Mouse (Mus musculus) midbrain, postnatal 0 days (tissue): Measurements from ENCODE around the gene Herc2. TPM values are rescaled to one million over a fixed set of nuclear protein-coding genes. Genes with fewer than 3 reads are reported as not detected.

ENCODE experiments used
- ATAC-seq: fragments of 200-750 bp; cut with Nextera tagmentation; 2 replicates; pipeline ENCODE4 v1.8.0; 2017; ENCODE audit warnings: moderate number of reproducible peaks, mild to moderate bottlenecking, moderate TSS enrichment, moderate library complexity; ENCODE audit not compliant: low FRiP score
- DNase-seq: peaks from one replicate; pipeline ENCODE4 v3.0.0-alpha.2; 2015; ENCODE audit warnings: low spot score
- H3K27ac ChIP-seq: fragments of 300-500 bp; sonication (generic); 2 replicates; pipeline ENCODE4 v1.5.1; 2014; ENCODE audit warnings: low read depth, mild to moderate bottlenecking, low read length, mixed read lengths
- H3K27me3 ChIP-seq: fragments of 300-500 bp; sonication (generic); 2 replicates; pipeline ENCODE4 v1.6.1; 2014; ENCODE audit warnings: low read length, control low read depth, mixed read lengths; ENCODE audit not compliant: insufficient read depth
- H3K36me3 ChIP-seq: fragments of 300-500 bp; sonication (generic); 2 replicates; pipeline ENCODE4 v1.6.1; 2014; ENCODE audit warnings: low read length, control low read depth, mixed read lengths; ENCODE audit not compliant: insufficient read depth
- H3K4me1 ChIP-seq: fragments of 300-500 bp; sonication (generic); 2 replicates; pipeline ENCODE4 v1.6.1; 2014; ENCODE audit warnings: mild to moderate bottlenecking, control low read depth, antibody characterized with exemption, low read length, mixed read lengths; ENCODE audit not compliant: insufficient read depth
- H3K4me2 ChIP-seq: fragments of 300-500 bp; sonication (generic); 2 replicates; pipeline ENCODE4 v1.6.1; 2014; ENCODE audit warnings: low read depth, mild to moderate bottlenecking, low read length, mixed read lengths; ENCODE audit not compliant: poor library complexity, severe bottlenecking
- H3K4me3 ChIP-seq: fragments of 300-500 bp; sonication (generic); 2 replicates; pipeline ENCODE4 v1.5.1; 2014; ENCODE audit warnings: low read depth, mild to moderate bottlenecking, low read length, moderate library complexity
- H3K9ac ChIP-seq: fragments of 300-500 bp; sonication (generic); replicated peaks from 2 replicates; pipeline ENCODE4 v1.6.1; 2014; ENCODE audit warnings: mild to moderate bottlenecking, low read length, moderate library complexity, mixed read lengths; ENCODE audit not compliant: poor library complexity, severe bottlenecking
- H3K9me3 ChIP-seq: fragments of 300-500 bp; sonication (generic); 2 replicates; pipeline ENCODE4 v1.6.1; 2016; ENCODE audit warnings: low read length, control low read depth
- CTCF ChIP-seq: IDR thresholded peaks from 2 replicates; pipeline ENCODE4 v1.5.1; 2016; ENCODE audit warnings: antibody characterized with exemption, mild to moderate bottlenecking
- WGBS: fragments of 180-500 bp; shearing (Covaris S2); extraction: QIAGEN DNeasy Blood & Tissue Kit; methylation state at CpG from one replicate; pipeline ENCODE4 v1.1.7; 2014; 5-methylcytosine and 5-hydroxymethylcytosine counted together
- polyA plus RNA-seq: library from polyadenylated mRNA; unstranded; fragments of >200 nt; fragmentation: Nextera tagmentation; extraction: Ambion mirVana; gene quantifications from 2 replicates; pipeline ENCODE4 v1.2.1, GENCODE M21; 2015
- total RNA-seq: library from RNA; depleted of rRNA; stranded (reverse); fragments of >200 nt; gene quantifications from 2 replicates; pipeline ENCODE4 v1.2.3, GENCODE M21; 2014

Gene Herc2
- total and polyA plus RNA-seq, 2 experiments from 2014 or later, result 47.8 to 89.2 TPM

DNA sequence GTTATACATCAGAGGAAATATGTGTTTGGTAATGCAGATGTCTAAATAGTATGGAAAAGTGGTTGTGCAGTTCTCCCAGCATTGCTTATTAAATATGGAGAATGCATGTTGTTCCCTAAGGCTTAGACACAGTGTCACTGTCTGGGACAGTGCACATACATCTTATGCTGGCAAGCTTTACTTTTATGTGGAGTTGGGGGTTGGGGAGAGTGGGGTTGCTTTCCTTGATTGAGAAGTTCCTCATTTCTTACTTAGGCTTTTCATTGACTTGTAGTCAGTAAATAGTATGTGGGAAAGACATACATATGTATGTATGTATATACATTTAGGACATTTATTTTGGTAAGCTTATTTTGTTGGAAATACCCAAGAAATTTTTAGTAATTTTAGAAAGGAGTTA lies 3.0 kb downstream of the Herc2 start:
- no peak overlapping the region for H3K4me2 ChIP-seq
- H3K9ac ChIP-seq, result no peak overlapping the region
- ATAC-seq (no peak), DNase-seq (no peak)
- TF ChIP-seq CTCF, result no peak
- H3K36me3 ChIP-seq, result peaks cover 11% of the 10 kb centered on the region; the same call in 1 of the 2 replicates
- no peak overlapping the region for H3K27ac ChIP-seq
- peaks cover 8% of the 10 kb centered on the region for H3K4me1 ChIP-seq
- no peaks in the 10 kb centered on the region for H3K27me3 ChIP-seq
- H3K4me3 ChIP-seq, result no peak overlapping the region
- H3K9me3 ChIP-seq, result no peaks in the 10 kb centered on the region

DNA sequence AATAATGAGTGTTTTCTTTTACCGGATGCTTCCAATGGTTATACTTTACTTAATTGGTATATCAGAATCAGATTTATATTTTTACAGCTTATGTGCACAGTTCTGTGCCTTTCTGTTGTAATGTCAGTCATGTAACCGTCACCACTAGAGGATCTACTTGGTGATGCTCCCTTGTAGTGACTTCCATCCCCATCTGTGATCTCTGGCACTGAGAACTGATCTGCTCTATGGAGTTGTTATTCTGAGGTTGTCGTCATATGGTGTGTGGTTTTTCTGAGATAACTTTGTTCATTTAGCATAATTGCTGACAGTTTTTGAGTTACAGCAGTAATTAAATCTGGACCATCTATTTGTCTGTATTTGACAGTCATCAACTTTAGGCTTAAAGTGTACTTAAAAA lies 5.3 kb downstream of the Herc2 start:
- H3K36me3 ChIP-seq, result peaks cover 11% of the 10 kb centered on the region; the same call in 1 of the 2 replicates
- H3K27ac ChIP-seq, result no peak overlapping the region
- 92% methylated on average over 3 of the region's 3 CpGs for WGBS
- no peak overlapping the region for H3K9ac ChIP-seq
- H3K27me3 ChIP-seq, result no peaks in the 10 kb centered on the region
- no peak for DNase-seq
- TF ChIP-seq CTCF, result no peak
- ATAC-seq, result no peak
- no peaks in the 10 kb centered on the region for H3K9me3 ChIP-seq
- H3K4me1 ChIP-seq, result peaks cover 8% of the 10 kb centered on the region
- H3K4me3 ChIP-seq, result no peak overlapping the region
- H3K4me2 ChIP-seq, result no peak overlapping the region

DNA sequence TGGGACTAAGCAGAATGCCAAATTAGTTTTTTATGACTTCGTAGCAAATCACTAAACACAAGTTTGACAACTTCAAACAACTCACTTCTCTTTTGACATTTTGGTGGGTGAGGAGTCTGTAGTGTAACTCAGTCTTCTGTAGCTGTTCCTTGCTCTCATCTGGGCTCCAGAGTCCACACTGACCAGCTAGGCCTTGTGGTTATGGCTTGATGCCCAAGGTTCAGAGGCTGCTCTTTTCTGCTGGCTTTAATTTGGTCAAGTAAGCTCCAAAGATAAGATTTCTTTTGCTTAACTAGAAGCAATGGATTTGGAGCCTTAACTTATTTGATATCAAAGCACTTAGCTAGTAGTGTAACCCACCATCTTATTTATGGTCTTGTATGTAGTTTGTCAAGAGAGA lies 14.9 kb downstream of the Herc2 start:
- H3K4me3 ChIP-seq, result no peak overlapping the region
- no peak overlapping the region for H3K4me2 ChIP-seq
- no peak overlapping the region for H3K27ac ChIP-seq
- no peaks in the 10 kb centered on the region for H3K27me3 ChIP-seq
- no peak for ATAC-seq
- no peak for TF ChIP-seq CTCF
- no peaks in the 10 kb centered on the region for H3K9me3 ChIP-seq
- H3K36me3 ChIP-seq, result no peaks in the 10 kb centered on the region
- no peak overlapping the region for H3K9ac ChIP-seq
- no peak for DNase-seq
- 100% methylated on average over 1 of the region's 1 CpGs for WGBS
- no peaks in the 10 kb centered on the region for H3K4me1 ChIP-seq

DNA sequence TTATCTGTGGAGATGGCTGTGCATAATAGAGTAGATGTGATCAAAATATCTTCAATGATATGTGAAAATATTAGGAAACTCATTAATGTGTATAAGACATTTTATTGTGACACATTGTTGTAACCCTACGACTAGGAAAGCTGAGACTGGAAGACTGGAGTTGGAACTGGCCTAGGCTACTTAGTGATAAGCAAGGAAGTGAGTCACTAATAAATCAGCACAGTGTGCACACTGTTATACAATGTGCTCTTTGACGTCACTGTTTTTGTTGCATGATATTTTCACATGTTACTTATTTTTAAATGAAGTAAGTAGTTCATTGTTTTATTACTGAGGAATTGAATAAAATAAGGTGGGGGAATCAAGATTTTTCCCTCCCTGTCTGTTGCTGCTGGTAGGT lies 16.1 kb downstream of the Herc2 start:
- Histone ChIP-seq H3K9me3 (no peaks in the 10 kb centered on the region), H3K9ac (no peak overlapping the region), H3K27ac (no peak overlapping the region), H3K4me2 (no peak overlapping the region), H3K4me1 (no peaks in the 10 kb centered on the region), H3K27me3 (no peaks in the 10 kb centered on the region), H3K36me3 (no peaks in the 10 kb centered on the region), H3K4me3 (no peak overlapping the region)
- ATAC-seq (no peak), DNase-seq (no peak)
- no peak for TF ChIP-seq CTCF
- 80% methylated on average over 2 of the region's 2 CpGs for whole genome bisulfite sequencing

DNA sequence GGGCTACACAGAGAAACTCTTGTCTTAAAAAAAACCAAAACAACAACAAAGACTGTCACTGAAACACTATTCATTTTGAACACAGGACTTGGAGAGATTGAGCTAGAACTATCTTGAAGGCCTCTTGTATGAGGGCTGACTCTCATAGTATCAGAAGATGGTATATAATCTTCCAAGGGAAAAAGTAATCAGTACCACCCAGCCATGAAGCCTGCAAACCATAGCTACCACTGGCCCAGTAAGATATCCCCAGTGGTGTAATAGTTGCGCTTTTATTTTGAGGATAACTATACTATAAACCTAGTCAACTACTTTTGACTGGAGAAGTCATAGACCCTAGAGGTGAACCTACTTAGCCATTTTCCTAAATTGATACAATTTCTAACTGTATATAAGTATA lies 16.6 kb downstream of the Herc2 start:
- H3K4me1 ChIP-seq, result no peaks in the 10 kb centered on the region
- ATAC-seq (no peak), DNase-seq (no peak)
- 100% methylated on average over 1 of the region's 1 CpGs for WGBS
- no peak overlapping the region for H3K27ac ChIP-seq
- no peak for TF ChIP-seq CTCF
- no peaks in the 10 kb centered on the region for H3K9me3 ChIP-seq
- no peak overlapping the region for H3K4me2 ChIP-seq
- H3K36me3 ChIP-seq, result no peaks in the 10 kb centered on the region
- H3K27me3 ChIP-seq, result no peaks in the 10 kb centered on the region
- no peak overlapping the region for H3K9ac ChIP-seq
- no peak overlapping the region for H3K4me3 ChIP-seq

DNA sequence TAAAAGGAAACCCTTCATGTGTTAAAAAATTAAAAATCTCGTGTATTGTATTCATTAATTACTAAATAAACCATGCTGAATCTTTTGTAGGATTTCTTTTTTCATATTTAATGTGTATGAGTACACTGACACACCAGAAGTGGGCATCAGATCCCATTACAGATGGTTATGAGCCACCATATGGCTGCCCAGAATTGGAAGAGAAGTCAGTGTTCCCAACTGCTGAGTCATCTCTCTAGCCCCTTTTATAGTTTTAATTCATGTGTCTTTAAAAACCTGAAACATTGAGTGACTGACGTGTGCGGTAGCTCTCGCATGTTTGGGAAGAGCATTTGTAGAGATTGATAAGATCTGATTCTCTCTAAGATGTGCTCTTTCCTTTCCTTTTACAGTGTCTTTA lies 21.7 kb downstream of the Herc2 start:
- DNase-seq (no peak), ATAC-seq (no peak)
- Histone ChIP-seq H3K4me3 (no peak overlapping the region), H3K9me3 (no peaks in the 10 kb centered on the region), H3K4me2 (no peak overlapping the region), H3K36me3 (no peaks in the 10 kb centered on the region), H3K27ac (no peak overlapping the region), H3K9ac (no peak overlapping the region), H3K27me3 (no peaks in the 10 kb centered on the region), H3K4me1 (no peaks in the 10 kb centered on the region)
- WGBS, result 94% methylated on average over 4 of the region's 4 CpGs
- TF ChIP-seq CTCF, result no peak
